Mouse (Mus musculus) embryonic facial prominence, embryonic 11.5 days (tissue): ENCODE results near the gene Ralgps2. TPM values are rescaled to one million over a fixed set of nuclear protein-coding genes. Genes with fewer than 3 reads are reported as not detected.

Source experiments
- ATAC-seq: fragments of 200-750 bp; cut with Nextera tagmentation; replicated peaks from 2 replicates; pipeline ENCODE4 v1.8.0; 2017; ENCODE audit warnings: low read depth; ENCODE audit not compliant: insufficient number of reproducible peaks, low FRiP score, low TSS enrichment
- DNase-seq: peaks from one replicate; pipeline ENCODE4 v3.0.0-alpha.2; 2015; ENCODE audit warnings: low spot score
- H3K27ac ChIP-seq: fragments of 300-500 bp; sonication (generic); replicated peaks from 2 replicates; pipeline ENCODE4 v1.5.1; 2014; ENCODE audit warnings: mild to moderate bottlenecking, low read depth, low read length, control low read depth
- H3K27me3 ChIP-seq: fragments of 300-500 bp; sonication (generic); 2 replicates; pipeline ENCODE4 v1.6.1; 2014; ENCODE audit warnings: mild to moderate bottlenecking, low read length, moderate library complexity, mixed read lengths; ENCODE audit not compliant: control insufficient read depth, insufficient read depth
- H3K36me3 ChIP-seq: fragments of 300-500 bp; sonication (generic); replicated peaks from 2 replicates; pipeline ENCODE4 v1.6.1; 2014; ENCODE audit warnings: low read depth, mild to moderate bottlenecking, low read length, moderate library complexity, mixed read lengths; ENCODE audit not compliant: control insufficient read depth, insufficient read depth
- H3K4me1 ChIP-seq: fragments of 300-500 bp; sonication (generic); 2 replicates; pipeline ENCODE4 v1.6.1; 2014; ENCODE audit warnings: low read length, mixed read lengths; ENCODE audit not compliant: control insufficient read depth, insufficient read depth
- H3K4me2 ChIP-seq: fragments of 300-500 bp; sonication (generic); 2 replicates; pipeline ENCODE4 v1.6.1; 2014; ENCODE audit warnings: low read depth, mild to moderate bottlenecking, control low read depth, low read length, moderate library complexity
- H3K4me3 ChIP-seq: fragments of 300-500 bp; sonication (generic); 2 replicates; pipeline ENCODE4 v1.5.1; 2014; ENCODE audit warnings: low read depth, low read length, control low read depth
- H3K9ac ChIP-seq: fragments of 300-500 bp; sonication (generic); replicated peaks from 2 replicates; pipeline ENCODE4 v1.6.1; 2014; ENCODE audit warnings: mild to moderate bottlenecking, control low read depth, low read length
- H3K9me3 ChIP-seq: fragments of 300-500 bp; sonication (generic); replicated peaks from 2 replicates; pipeline ENCODE4 v1.6.1; 2016; ENCODE audit warnings: mild to moderate bottlenecking, low read length, inconsistent platforms, mixed read lengths; ENCODE audit not compliant: control insufficient read depth
- whole genome bisulfite sequencing: fragments of 180-500 bp; shearing (Covaris S2); extraction: QIAGEN DNeasy Blood & Tissue Kit; methylation state at CpG from one replicate; pipeline ENCODE4 v1.1.7; 2014; 5-methylcytosine and 5-hydroxymethylcytosine counted together
- polyA plus RNA-seq: library from polyadenylated mRNA; unstranded; fragments of >200 nt; fragmentation: Nextera tagmentation; extraction: Ambion mirVana; gene quantifications from 2 replicates; pipeline ENCODE4 v1.2.1, GENCODE M21; 2014

Ralgps2 gene
- polyA plus RNA-seq, 1 experiment from 2014 or later = 76.1 TPM

DNA sequence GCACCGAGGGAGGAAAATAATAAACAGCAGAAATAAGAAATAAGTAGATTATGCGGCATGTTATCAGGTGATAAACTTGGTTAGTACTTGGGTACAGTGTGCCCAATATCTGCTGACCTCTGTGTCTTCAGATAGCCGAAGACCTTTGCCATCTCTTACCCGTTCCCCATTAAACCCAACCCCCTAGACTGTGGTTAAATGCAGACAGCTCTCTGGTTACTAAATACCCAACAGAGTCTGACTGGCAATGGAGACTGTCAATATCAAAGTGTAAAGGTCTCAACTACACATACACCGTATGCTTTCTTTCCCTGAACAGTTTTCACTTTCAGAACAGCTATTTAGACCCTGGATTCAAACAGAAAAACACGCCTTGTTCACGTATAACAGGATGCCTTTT is 39.2 kb upstream of the Ralgps2 start:
- no peak overlapping the region for H3K9ac ChIP-seq
- H3K27me3 ChIP-seq = no peaks in the 10 kb centered on the region
- DNase-seq = no peak
- H3K4me1 ChIP-seq = no peaks in the 10 kb centered on the region
- 93% methylated on average over 7 of the region's 7 CpGs for WGBS
- H3K4me3 ChIP-seq = no peak overlapping the region
- H3K27ac ChIP-seq = no peak overlapping the region
- no peak for ATAC-seq
- H3K4me2 ChIP-seq = no peak overlapping the region
- H3K9me3 ChIP-seq = no peaks in the 10 kb centered on the region
- no peaks in the 10 kb centered on the region for H3K36me3 ChIP-seq

DNA sequence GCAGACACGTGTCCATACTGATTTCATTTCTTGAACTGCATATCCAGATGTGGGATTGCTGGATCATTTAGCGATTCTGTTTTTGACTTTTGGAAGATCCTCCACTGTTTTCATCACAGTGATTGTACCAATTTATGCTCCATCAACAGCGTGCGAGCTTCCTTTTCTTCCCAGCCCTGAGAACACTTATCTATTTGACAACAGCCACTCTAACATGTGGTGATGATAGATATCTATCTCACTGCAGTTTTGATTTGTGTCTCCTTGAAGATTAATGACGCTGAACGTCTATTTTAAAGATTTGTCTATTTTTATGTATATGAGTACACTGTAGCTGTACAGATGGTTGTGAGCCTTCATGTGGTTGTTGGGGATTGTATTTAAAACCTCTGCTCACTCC is 34.4 kb upstream of the Ralgps2 start:
- ATAC-seq = no peak
- Histone ChIP-seq H3K27ac (no peak overlapping the region), H3K36me3 (no peaks in the 10 kb centered on the region), H3K9me3 (no peaks in the 10 kb centered on the region), H3K4me1 (no peaks in the 10 kb centered on the region), H3K9ac (no peak overlapping the region), H3K27me3 (no peaks in the 10 kb centered on the region), H3K4me3 (no peak overlapping the region), H3K4me2 (no peak overlapping the region)
- no peak for DNase-seq
- 89% methylated on average over 6 of the region's 6 CpGs for WGBS

DNA sequence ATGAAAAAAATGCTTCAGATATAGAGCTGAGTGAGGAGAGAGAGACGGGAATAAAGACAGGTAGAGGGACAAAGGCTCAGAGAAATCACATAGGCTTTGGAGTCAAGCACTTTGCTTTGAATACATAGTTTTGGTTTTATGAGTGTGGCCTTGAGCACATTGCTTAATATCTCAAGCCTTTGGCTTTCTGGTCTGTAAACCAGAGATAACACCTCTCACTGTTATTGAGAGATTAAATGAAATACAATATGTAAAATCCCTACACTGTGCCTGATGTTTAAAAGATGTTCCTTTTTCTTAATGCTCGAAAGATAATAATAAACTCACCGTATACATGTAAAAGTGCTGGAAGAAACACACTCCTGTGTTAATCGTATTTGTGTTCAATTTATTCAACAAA is 33.0 kb upstream of the Ralgps2 start:
- DNase-seq (no peak), ATAC-seq (no peak)
- Histone ChIP-seq H3K4me3 (no peak overlapping the region), H3K9ac (no peak overlapping the region), H3K4me2 (no peak overlapping the region), H3K27me3 (no peaks in the 10 kb centered on the region), H3K4me1 (no peaks in the 10 kb centered on the region), H3K27ac (no peak overlapping the region), H3K9me3 (no peaks in the 10 kb centered on the region), H3K36me3 (no peaks in the 10 kb centered on the region)
- 93% methylated on average over 4 of the region's 4 CpGs for WGBS

DNA sequence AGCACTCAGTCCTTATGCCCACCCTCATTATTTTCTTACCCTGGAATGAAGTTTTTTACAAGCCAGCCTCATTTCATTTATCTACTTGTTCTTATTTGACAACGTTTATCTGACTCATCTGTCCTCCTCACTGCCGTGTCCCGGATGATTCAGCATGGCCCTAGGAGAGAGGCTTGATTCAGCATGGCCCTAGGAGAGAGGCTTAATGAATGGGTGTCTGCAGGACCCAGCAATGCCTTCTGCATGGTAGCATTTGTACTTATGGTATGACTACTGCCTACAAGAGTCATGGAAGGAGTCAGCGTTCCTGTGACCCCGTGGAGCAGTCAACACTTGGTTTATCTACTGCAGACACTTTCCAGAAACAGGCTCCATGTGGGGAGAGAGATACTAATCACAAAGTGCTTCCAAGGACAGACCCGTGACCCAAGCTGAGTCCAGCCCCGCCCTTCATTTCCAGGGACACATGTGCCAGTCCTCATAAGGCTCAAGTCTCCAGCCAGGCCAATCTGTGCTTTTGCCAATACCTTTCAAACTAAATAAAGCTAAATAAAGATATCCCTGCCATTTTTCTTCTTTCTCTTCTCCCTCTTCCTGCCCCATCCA is 31.9 kb upstream of the Ralgps2 start:
- Histone ChIP-seq H3K36me3 (no peaks in the 10 kb centered on the region), H3K27ac (no peak overlapping the region), H3K4me2 (no peak overlapping the region), H3K4me3 (no peak overlapping the region), H3K9ac (no peak overlapping the region), H3K27me3 (no peaks in the 10 kb centered on the region), H3K9me3 (no peaks in the 10 kb centered on the region), H3K4me1 (no peaks in the 10 kb centered on the region)
- 90% methylated on average over 7 of the region's 7 CpGs for WGBS
- ATAC-seq (no peak), DNase-seq (no peak)

DNA sequence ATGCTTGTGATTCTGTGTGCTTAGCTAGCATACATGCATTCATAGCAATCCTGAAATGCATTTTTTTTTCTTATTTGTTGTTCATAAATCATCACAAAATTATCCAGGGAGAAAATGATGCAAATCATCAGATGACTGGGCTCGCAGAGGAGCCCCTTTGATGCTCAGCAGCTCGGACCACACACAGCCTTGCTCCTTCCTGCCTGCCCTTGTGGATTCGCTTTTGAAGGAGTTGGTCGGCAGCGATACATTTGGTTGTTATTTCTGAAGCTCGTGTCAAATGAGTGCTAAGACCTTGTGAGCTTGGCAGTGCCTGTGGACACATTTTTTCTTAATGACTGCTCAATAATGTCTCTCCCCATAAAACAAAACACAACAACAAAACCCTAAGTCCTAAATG is 31.2 kb upstream of the Ralgps2 start:
- H3K4me2 ChIP-seq = no peak overlapping the region
- H3K9ac ChIP-seq = no peak overlapping the region
- H3K36me3 ChIP-seq = no peaks in the 10 kb centered on the region
- no peaks in the 10 kb centered on the region for H3K27me3 ChIP-seq
- H3K4me1 ChIP-seq = no peaks in the 10 kb centered on the region
- ATAC-seq (no peak), DNase-seq (no peak)
- WGBS = 55% methylated on average over 6 of the region's 6 CpGs
- no peak overlapping the region for H3K4me3 ChIP-seq
- H3K27ac ChIP-seq = no peak overlapping the region
- no peaks in the 10 kb centered on the region for H3K9me3 ChIP-seq

DNA sequence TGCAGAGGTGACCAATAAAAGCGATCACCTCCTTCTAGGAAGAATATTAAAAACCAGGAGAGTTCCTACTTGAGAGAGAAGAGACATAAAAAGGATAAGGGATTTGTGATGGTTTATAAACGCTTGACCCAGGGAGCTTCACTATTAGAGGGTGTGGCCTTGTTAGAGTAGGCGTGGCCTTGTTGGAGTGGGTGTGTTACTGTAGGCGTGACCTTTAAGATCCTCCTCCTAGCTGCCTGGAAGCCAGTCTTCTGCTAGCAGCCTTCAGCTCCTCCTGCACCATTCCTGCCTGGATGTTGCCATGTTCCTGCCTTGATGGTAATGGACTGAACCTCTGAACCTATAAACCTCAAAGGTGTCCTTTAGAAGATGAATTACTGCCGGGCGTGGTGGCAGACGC is 28.7 kb upstream of the Ralgps2 start:
- no peak for DNase-seq
- Histone ChIP-seq H3K9me3 (no peaks in the 10 kb centered on the region), H3K9ac (no peak overlapping the region), H3K4me3 (no peak overlapping the region), H3K4me1 (peaks cover 3% of the 10 kb centered on the region; the same call in 1 of the 2 replicates), H3K36me3 (no peaks in the 10 kb centered on the region), H3K27ac (no peak overlapping the region), H3K27me3 (no peaks in the 10 kb centered on the region), H3K4me2 (no peak overlapping the region)
- WGBS = 75% methylated on average over 7 of the region's 7 CpGs
- no peak for ATAC-seq

DNA sequence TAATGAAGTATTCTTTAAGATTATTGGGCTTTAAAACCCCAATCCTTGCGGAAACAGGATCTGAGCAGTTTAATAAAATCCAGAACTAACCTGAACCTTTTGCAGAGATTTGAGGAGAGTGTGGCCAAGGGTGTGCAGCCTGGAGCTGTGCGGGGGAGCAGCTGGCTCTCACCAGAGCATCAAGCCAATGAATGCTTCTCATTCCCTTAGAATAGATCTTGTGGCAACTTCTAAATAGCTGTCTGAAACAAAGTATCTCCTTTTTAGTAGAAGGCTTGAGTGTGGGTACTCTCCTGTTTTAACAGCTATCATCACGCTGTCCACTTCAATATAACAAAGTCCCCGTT is 25.1 kb upstream of the Ralgps2 start:
- DNase-seq (no peak), ATAC-seq (0 out of 2 replicates have a peak, but pooled peaks have one; percentile 79)
- no peak overlapping the region for H3K4me3 ChIP-seq
- H3K36me3 ChIP-seq = no peaks in the 10 kb centered on the region
- H3K4me1 ChIP-seq = peaks cover 3% of the 10 kb centered on the region; the same call in 1 of the 2 replicates
- no peaks in the 10 kb centered on the region for H3K9me3 ChIP-seq
- WGBS = 60% methylated on average over 4 of the region's 4 CpGs
- no peak overlapping the region for H3K4me2 ChIP-seq
- H3K27me3 ChIP-seq = no peaks in the 10 kb centered on the region
- no peak overlapping the region for H3K27ac ChIP-seq
- no peak overlapping the region for H3K9ac ChIP-seq

DNA sequence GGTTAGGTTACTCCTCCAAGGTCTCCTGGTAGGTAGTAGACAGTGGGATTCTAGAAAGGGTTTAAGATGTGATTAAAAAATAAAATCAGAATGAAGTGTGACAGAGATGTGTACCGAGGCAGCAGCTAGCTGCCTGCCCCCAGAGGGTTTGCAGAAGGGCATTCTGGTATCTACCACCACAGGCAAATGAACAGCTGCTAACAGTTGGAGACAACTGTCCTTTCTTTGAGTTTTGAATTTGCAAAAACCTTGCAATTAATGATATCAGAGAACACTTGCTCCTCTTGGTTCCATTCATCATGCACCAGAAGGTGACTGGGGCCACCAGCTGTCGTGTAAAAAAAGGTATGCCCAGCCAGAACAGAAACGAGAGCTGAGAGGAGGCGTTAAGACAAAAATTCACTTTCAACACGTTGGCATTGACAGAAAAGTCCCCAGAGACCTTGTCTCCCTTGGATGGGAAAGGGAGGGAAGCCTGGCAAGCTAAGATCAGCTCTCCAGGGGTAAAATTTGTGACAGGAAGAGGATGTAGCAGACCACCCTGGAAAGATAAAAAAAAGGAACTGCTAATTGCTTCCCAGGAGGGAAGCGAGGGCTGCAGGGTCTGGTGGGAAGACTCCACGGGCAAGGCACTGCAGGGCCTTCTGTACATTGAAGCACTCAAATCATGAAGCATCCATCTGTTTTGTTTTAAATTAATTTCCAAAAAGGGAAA is 24.6 kb upstream of the Ralgps2 start:
- Histone ChIP-seq H3K9ac (no peak overlapping the region), H3K36me3 (no peaks in the 10 kb centered on the region), H3K4me3 (no peak overlapping the region), H3K27me3 (no peaks in the 10 kb centered on the region), H3K9me3 (no peaks in the 10 kb centered on the region), H3K27ac (no peak overlapping the region), H3K4me2 (no peak overlapping the region), H3K4me1 (peaks cover 3% of the 10 kb centered on the region; the same call in 1 of the 2 replicates)
- WGBS = 26% methylated on average over 7 of the region's 7 CpGs
- no peak for ATAC-seq
- peak; percentile 45 for DNase-seq
